Mouse (Mus musculus) subcutaneous adipose tissue, adult 2 months (tissue): ENCODE measurements around the gene Mical1. TPM values are rescaled to one million over a fixed set of nuclear protein-coding genes. Genes with fewer than 3 reads are reported as not detected.

Experiments
- polyA plus RNA-seq: library from polyadenylated mRNA; depleted of rRNA; stranded (reverse); fragments of >200 nt; gene quantifications from 2 replicates; pipeline ENCODE4 v1.2.3, GENCODE M21; 2012; ENCODE audit warnings: low replicate concordance; rRNA removed

Gene Mical1
- polyA plus RNA-seq: 27.9 and 61.0 TPM in 2 replicates

DNA sequence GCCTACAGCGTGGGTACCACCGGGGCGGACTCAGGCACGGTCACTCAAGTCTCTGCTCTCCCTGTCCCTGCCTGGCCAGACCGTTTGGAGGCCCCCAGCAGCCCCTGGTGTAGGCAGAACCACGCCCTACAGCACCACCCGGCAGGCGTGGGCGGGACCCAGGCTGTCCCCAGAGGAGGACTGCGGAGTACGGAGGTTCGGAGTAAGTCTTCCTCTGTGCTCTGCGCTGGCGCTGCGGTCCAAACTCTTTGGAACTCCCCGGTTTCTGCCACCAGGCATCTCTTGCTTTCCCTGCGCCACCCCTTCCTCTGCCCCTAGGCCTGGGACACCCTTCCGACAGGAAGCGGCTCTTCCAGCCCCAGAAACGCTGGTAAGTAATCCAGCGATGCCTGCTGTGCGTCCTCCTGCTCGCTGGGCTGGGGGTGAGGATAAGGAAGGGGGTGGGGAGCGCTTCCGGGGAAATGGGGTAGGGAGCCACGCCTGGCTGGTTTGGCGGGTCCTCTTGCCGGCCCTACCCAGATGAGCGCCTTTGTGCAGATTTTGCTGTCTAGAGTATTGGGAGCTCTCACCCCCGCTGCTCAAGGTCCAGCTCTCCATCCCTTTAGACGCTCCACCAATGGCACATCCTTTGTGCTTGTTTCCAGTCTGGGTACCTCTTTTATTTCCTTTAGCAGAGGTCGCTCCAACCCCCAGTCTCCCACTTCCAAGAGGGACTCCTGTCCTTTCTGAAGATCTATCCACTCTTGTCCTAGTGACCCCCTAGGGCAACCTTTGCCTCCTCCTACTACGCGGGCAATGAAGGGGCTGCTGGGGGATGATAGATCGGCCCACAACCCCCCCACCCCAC, at the start of gene Mical1:
Mical1 (plus strand) TSS at position 144 of the 847 bp plus-strand sequence.

DNA sequence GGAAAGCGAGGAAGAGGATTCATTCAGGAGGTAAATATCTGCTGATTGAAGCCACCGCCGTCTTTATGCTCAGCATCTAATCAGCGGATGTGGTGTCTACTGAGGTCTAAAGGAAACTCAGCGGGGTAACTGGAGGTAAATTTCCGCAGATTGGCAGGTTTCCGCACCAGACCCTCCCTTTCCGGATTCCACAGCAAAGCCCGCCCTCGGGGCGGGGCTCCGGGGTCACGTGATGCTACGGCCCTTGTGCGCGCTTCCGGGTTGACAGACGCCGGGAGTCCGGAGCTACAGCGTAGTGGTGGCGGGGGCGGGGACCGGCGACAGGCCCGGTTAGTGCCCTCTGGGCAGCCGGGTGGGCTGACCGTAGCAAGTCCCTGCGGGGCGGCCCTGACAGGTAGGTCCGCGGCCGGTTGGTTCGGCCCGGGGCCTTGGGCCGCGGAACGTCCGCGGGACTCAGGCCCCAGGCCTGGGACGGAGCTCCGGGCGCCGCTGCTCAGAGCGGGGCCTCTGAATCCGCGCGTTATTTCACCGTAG, 25.9 kb upstream of the Mical1 start, which contains the start of gene Zbtb24:
Zbtb24 (plus strand) TSS at position 247 of the 534 bp plus-strand sequence.

DNA sequence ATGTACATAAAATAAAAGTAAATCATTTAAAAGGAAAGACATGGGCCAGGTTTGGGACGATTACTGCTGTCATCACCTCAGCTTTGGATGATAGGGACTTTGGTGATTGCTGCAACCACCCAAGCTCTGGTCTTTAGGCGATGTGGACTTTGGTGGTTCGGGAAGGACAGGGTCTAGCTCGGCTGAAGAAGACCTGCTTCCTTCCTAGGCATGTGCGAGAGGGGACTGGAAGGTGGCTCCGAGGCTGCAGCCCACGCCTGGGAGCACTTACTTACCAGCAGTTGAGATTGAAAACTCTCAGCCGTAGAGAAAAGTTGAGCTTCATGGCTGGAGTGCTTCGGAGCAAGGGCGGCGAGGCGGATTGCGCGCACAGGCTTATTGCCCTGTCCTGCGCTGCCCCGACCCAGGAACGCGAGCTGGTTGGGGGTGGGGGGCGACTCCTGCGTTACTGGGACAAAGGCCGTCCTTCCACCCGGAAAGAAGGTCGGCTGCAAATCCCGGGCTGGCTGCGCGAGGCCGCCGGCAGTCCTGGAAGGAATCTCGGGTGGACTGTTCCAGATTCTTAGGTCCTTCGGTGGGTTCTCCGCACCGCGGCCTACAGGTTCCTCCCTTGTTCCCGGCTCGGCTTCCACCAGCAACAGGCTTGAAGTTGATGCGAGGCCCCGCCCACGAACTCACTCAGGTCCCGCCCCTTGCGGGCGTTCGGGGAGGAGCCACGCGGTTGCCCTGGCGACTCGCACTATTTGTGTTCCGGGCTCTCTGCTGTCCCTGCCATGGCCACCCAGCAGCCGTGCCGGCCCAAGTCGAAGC, 13.8 kb downstream of the Mical1 start, which contains the start of the genes Smpd2 and Ppil6:
Smpd2 (minus strand) TSS at position 662 of the 810 bp plus-strand sequence.
Ppil6 (plus strand) TSS at position 732 of the 810 bp plus-strand sequence.

DNA sequence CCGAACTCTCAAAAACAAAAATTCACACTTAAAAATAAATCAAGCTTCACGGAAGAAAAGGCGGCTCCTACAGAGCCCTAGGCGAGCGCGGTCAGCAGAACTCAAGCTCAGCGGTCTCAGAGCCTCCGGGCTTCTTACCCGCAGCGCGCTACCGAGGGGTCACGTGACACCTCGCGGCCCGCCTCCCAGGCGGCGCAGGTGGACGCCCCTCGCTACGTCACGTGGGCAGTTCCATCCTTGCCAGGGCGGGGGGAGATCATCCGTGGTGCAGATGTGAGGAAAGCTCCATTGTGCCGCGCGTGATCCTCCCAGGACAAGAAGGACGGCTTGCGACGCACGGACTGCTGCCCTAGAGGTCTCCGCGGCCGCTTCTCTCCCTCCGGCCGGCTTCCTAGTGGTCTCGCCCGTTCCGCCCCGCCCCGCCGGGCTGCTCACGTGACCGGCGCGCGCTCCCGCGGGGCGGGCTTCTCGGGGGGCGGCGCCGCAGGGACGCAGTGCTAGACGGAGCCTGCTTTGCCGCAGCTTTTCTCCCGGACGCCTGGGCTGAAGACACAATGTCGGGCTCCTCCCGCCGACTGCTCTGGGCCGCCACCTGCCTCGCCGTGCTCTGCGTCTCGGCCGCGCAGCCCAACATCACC, 43.0 kb downstream of the Mical1 start, which contains the start of gene Cd164:
Cd164 (plus strand) TSS at position 434 of the 638 bp plus-strand sequence.

Other genes with a start within 250 kb of the Mical1 start
- gene Fig4, start 173.1 kb upstream of the Mical1 start, polyA plus RNA-seq: 12.9 and 13.8 TPM in 2 replicates
- gene Ak9, start 172.3 kb upstream of the Mical1 start, polyA plus RNA-seq: 0.03 TPM in 1 of 2 replicates, not detected in the other
- 12.3 and 16.2 TPM in 2 replicates for gene Zbtb24, start 25.9 kb upstream of the Mical1 start, polyA plus RNA-seq
- 63.7 and 106 TPM in 2 replicates for gene Smpd2, start 14.1 kb downstream of the Mical1 start, polyA plus RNA-seq
- 1.1 TPM in 1 of 2 replicates, not detected in the other for gene Ppil6, start 14.1 kb downstream of the Mical1 start, polyA plus RNA-seq
- 204 and 344 TPM in 2 replicates for gene Cd164, start 43.1 kb downstream of the Mical1 start, polyA plus RNA-seq
- 1.1 and 1.6 TPM in 2 replicates for gene Ccdc162, start 240.3 kb downstream of the Mical1 start, polyA plus RNA-seq